Mouse (Mus musculus) ES-E14 (cell line): Measurements from ENCODE around the gene Ptgs1. TPM values are rescaled to one million over a fixed set of nuclear protein-coding genes. Genes with fewer than 3 reads are reported as not detected.

Experiments
- DNase-seq: peaks from one replicate; pipeline ENCODE4 v3.0.0-alpha.2; 2013; ENCODE audit warnings: low read depth, low spot score
- H3K27ac ChIP-seq: 2 replicates; pipeline ENCODE4 v1.5.1; 2012; ENCODE audit warnings: low read depth, mild to moderate bottlenecking, low read length, moderate library complexity, mixed read lengths; ENCODE audit not compliant: poor library complexity, insufficient read depth, severe bottlenecking
- H3K36me3 ChIP-seq: 2 replicates; pipeline ENCODE4 v1.6.1; 2012; ENCODE audit warnings: mild to moderate bottlenecking, low read length, moderate library complexity, mixed read lengths; ENCODE audit not compliant: control insufficient read depth, poor library complexity, insufficient read depth, severe bottlenecking
- H3K4me1 ChIP-seq, 2 experiments: fragments of 150-350 bp in 1 of 2; sonication (generic) in 1 of 2; 2 replicates each; pipeline ENCODE4 v1.6.1; 2012; ENCODE audit warnings: low read length in 2 of 2, mild to moderate bottlenecking in 1 of 2, mixed read lengths in 1 of 2; ENCODE audit not compliant: control insufficient read depth in 2 of 2, insufficient read depth in 2 of 2, poor library complexity in 1 of 2
- H3K4me3 ChIP-seq, 2 experiments: fragments of 150-350 bp in 1 of 2; sonication (generic) in 1 of 2; 2 replicates each; pipeline ENCODE4 v1.5.1; 2012; ENCODE audit warnings: low read length in 2 of 2, low read depth in 1 of 2, mild to moderate bottlenecking in 1 of 2, mixed read lengths in 1 of 2; ENCODE audit not compliant: insufficient read depth in 1 of 2, poor library complexity in 1 of 2, severe bottlenecking in 1 of 2
- H3K9ac ChIP-seq: 2 replicates; pipeline ENCODE4 v1.6.1; 2012; ENCODE audit warnings: low read depth, mild to moderate bottlenecking, low read length, mixed read lengths; ENCODE audit not compliant: poor library complexity, insufficient read depth, severe bottlenecking
- H3K9me3 ChIP-seq: fragments of 150-350 bp; sonication (generic); 2 replicates; pipeline ENCODE4 v1.6.1; 2012; ENCODE audit warnings: low read depth, mild to moderate bottlenecking, low read length; ENCODE audit not compliant: control insufficient read depth, insufficient read depth
- CHD2 ChIP-seq: IDR thresholded peaks from 2 replicates; pipeline ENCODE4 v1.6.1; 2014; ENCODE audit warnings: mild to moderate bottlenecking, low read depth, low read length, inconsistent platforms
- HCFC1 ChIP-seq: IDR thresholded peaks from 2 replicates; pipeline ENCODE4 v1.6.1; 2012; ENCODE audit warnings: low read length, inconsistent platforms, borderline replicate concordance; ENCODE audit not compliant: insufficient read depth
- MAFK ChIP-seq: IDR thresholded peaks from 2 replicates; pipeline ENCODE4 v1.6.1; 2014; ENCODE audit warnings: mild to moderate bottlenecking, low read depth, low read length, inconsistent platforms; ENCODE audit not compliant: insufficient read depth
- ZC3H11A ChIP-seq: IDR thresholded peaks from 2 replicates; pipeline ENCODE4 v1.6.1; 2012; ENCODE audit warnings: low read depth, mild to moderate bottlenecking, inconsistent platforms, low read length, borderline replicate concordance
- ZNF384 ChIP-seq: IDR thresholded peaks from 2 replicates; pipeline ENCODE4 v1.6.1; 2012; ENCODE audit warnings: low read depth, low read length, inconsistent platforms
- in situ Hi-C, 2 experiments: fragments of 600-800 bp; cut with MboI; formaldehyde crosslinking; loops; one replicate each; pipeline ENCODE4 v1.15.1; 2025; ENCODE audit warnings: low sequenced_read_pairs in 2 of 2, inconsistent platforms in 1 of 2; ENCODE audit not compliant: unreplicated experiment in 2 of 2
- total RNA-seq: library from RNA; depleted of rRNA; stranded (reverse); fragments of 300-350 nt; gene quantifications from 2 replicates; pipeline ENCODE4 v1.2.3, GENCODE M21; 2012

Ptgs1 gene
- total RNA-seq, 1 experiment: 9.0 TPM

- H3K36me3 ChIP-seq: no peaks in the 10 kb centered on the region
- H3K9me3 ChIP-seq: no peaks in the 10 kb centered on the region
- no peak overlapping the region for H3K9ac ChIP-seq
- in situ Hi-C loops: no loop called here
- H3K27ac ChIP-seq: no peak overlapping the region
- TF ChIP-seq HCFC1 (no peak), ZC3H11A (peak; percentile 19; the same call in 1 of the 2 replicates)
- DNase-seq: no peak
- H3K4me3 ChIP-seq: no peak overlapping the region
- H3K4me1 ChIP-seq: 0 out of 4 replicates have a peak, but pooled peaks cover 0 to 2% of the 10 kb centered on the region in 2 experiments
Measured at GRCm38 (mm10) chr2:36238467-36238866, 8.2 kb downstream of the Ptgs1 start.

GRCm38 (mm10) chr2:36238951-36239350 lies 8.7 kb downstream of the Ptgs1 start:
- Histone ChIP-seq H3K36me3 (no peaks in the 10 kb centered on the region), H3K4me3 (no peak overlapping the region), H3K27ac (no peak overlapping the region), H3K9me3 (no peaks in the 10 kb centered on the region), H3K9ac (no peak overlapping the region), H3K4me1 (0 out of 4 replicates have a peak, but pooled peaks cover 0 to 2% of the 10 kb centered on the region in 2 experiments)
- no peak for DNase-seq
- TF ChIP-seq MAFK: no peak
- TF ChIP-seq ZC3H11A: no peak
- TF ChIP-seq CHD2: no peak
- no peak for TF ChIP-seq HCFC1
- TF ChIP-seq ZNF384: no peak
- in situ Hi-C loops: no loop called here

- H3K4me3 ChIP-seq: peak overlapping the region in 1 of 2 experiments; percentile 48; a peak in 1 of 4 replicates
- H3K4me1 ChIP-seq: no peaks in the 10 kb centered on the region
- H3K36me3 ChIP-seq: no peaks in the 10 kb centered on the region
- TF ChIP-seq ZC3H11A (no peak), MAFK (no peak), HCFC1 (no peak), CHD2 (no peak), ZNF384 (no peak)
- no peak for DNase-seq
- H3K9me3 ChIP-seq: no peaks in the 10 kb centered on the region
- in situ Hi-C loops: no loop called here
- H3K9ac ChIP-seq: no peak overlapping the region
- no peak overlapping the region for H3K27ac ChIP-seq
Measured at GRCm38 (mm10) chr2:36242514-36242913, 12.3 kb downstream of the Ptgs1 start.

GRCm38 (mm10) chr2:36243296-36243891 lies 13.2 kb downstream of the Ptgs1 start:
- TF ChIP-seq ZNF384: no peak
- TF ChIP-seq HCFC1: no peak
- no peak for TF ChIP-seq CHD2
- no peak for TF ChIP-seq ZC3H11A
- no peak for TF ChIP-seq MAFK
- no peak for DNase-seq
- no peaks in the 10 kb centered on the region for H3K4me1 ChIP-seq
- no peaks in the 10 kb centered on the region for H3K36me3 ChIP-seq
- no peak overlapping the region for H3K27ac ChIP-seq
- in situ Hi-C loops: no loop called here
- H3K9ac ChIP-seq: no peak overlapping the region
- H3K4me3 ChIP-seq: no peak overlapping the region
- H3K9me3 ChIP-seq: no peaks in the 10 kb centered on the region

GRCm38 (mm10) chr2:36243892-36244309 lies 13.7 kb downstream of the Ptgs1 start:
- in situ Hi-C loops: no loop called here
- no peak overlapping the region for H3K9ac ChIP-seq
- H3K27ac ChIP-seq: no peak overlapping the region
- H3K9me3 ChIP-seq: no peaks in the 10 kb centered on the region
- H3K4me3 ChIP-seq: no peak overlapping the region
- DNase-seq: no peak
- H3K4me1 ChIP-seq: no peaks in the 10 kb centered on the region
- TF ChIP-seq ZNF384: no peak
- TF ChIP-seq MAFK: no peak
- TF ChIP-seq HCFC1: no peak
- TF ChIP-seq CHD2: no peak
- H3K36me3 ChIP-seq: no peaks in the 10 kb centered on the region
